Mouse (Mus musculus): ENCODE results near the gene Emc3.

The Emc3 gene

GRCm38 (mm10) chr6:113499346-113499745, 32.1 kb downstream of the Emc3 start:
- in situ Hi-C loops (cut with MboI; ENCODE audit: low sequenced_read_pairs): no loop called here

- in situ Hi-C loops (cut with MboI; ENCODE audit: low sequenced_read_pairs): no loop called here
Observed at GRCm38 (mm10) chr6:113495071-113495675, 36.3 kb downstream of the Emc3 start.

GRCm38 (mm10) chr6:113494258-113494788, 37.1 kb downstream of the Emc3 start:
- in situ Hi-C loops (cut with MboI; ENCODE audit: low sequenced_read_pairs): no loop called here

GRCm38 (mm10) chr6:113492101-113492864, 39.2 kb downstream of the Emc3 start:
- in situ Hi-C loops (cut with MboI; ENCODE audit: low sequenced_read_pairs): no loop called here

DNA sequence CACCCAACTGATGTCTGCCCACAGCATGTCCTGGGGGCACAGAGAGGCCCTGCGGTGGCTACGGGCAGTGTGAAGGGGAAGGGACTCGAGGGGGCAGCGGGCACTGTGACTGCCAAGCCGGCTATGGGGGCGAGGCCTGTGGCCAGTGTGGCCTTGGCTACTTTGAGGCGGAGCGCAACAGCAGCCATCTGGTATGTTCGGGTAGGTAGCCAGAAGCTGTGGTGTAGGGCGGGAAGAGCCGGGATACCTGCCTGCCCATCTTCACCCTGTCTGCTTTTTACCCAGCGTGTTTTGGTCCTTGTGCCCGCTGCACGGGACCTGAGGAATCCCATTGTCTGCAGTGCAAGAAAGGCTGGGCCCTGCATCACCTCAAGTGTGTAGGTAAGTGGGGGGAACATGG, 42.0 kb downstream of the Emc3 start:
- in situ Hi-C loops (cut with MboI; ENCODE audit: low sequenced_read_pairs): no loop called here

DNA sequence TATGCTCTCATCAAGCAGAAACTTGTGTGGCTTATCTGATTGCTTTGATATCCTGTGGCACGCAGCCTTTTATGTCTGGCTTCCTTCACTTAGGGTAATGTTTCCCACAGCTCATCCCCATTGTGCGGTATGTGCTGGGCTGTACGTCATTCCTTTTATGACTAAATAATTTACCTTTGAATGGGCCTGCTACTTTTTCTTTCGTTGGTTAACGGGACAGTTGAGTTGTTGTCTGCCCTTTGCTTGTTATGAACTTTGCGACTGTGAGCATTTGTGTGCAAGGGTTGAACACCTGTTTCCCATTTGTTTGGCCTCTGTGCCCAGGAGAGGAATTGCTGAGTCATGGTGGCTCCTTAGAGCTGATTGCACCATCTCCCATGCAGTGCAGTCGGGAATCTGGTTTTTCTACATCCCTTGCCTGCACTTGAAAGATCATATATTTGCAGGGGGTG, 44.3 kb downstream of the Emc3 start:
- in situ Hi-C loops (cut with MboI; ENCODE audit: low sequenced_read_pairs): no loop called here

GRCm38 (mm10) chr6:113483729-113484128, 47.7 kb downstream of the Emc3 start:
- in situ Hi-C loops (cut with MboI; ENCODE audit: low sequenced_read_pairs): no loop called here

GRCm38 (mm10) chr6:113483100-113483615, 48.3 kb downstream of the Emc3 start, which contains the start of gene Creld1:
Gene Creld1, plus strand, starts transcription at chr6:113483297.
- in situ Hi-C loops (cut with MboI; ENCODE audit: low sequenced_read_pairs): no loop called here

DNA sequence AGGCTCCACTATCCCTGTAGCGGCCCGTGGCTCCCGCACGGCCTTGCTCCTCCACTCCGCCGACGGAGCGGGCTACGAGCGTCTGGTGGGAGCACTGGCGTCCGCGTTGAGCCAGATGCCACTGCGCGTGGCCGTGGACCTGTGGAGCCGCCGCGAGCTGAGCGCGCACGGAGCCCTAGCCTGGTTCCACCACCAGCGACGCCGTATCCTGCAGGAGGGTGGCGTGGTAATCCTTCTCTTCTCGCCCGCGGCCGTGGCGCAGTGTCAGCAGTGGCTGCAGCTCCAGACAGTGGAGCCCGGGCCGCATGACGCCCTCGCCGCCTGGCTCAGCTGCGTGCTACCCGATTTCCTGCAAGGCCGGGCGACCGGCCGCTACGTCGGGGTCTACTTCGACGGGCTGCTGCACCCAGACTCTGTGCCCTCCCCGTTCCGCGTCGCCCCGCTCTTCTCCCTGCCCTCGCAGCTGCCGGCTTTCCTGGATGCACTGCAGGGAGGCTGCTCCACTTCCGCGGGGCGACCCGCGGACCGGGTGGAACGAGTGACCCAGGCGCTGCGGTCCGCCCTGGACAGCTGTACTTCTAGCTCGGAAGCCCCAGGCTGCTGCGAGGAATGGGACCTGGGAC, 48.9 kb downstream of the Emc3 start:
- in situ Hi-C loops (cut with MboI; ENCODE audit: low sequenced_read_pairs): no loop called here

DNA sequence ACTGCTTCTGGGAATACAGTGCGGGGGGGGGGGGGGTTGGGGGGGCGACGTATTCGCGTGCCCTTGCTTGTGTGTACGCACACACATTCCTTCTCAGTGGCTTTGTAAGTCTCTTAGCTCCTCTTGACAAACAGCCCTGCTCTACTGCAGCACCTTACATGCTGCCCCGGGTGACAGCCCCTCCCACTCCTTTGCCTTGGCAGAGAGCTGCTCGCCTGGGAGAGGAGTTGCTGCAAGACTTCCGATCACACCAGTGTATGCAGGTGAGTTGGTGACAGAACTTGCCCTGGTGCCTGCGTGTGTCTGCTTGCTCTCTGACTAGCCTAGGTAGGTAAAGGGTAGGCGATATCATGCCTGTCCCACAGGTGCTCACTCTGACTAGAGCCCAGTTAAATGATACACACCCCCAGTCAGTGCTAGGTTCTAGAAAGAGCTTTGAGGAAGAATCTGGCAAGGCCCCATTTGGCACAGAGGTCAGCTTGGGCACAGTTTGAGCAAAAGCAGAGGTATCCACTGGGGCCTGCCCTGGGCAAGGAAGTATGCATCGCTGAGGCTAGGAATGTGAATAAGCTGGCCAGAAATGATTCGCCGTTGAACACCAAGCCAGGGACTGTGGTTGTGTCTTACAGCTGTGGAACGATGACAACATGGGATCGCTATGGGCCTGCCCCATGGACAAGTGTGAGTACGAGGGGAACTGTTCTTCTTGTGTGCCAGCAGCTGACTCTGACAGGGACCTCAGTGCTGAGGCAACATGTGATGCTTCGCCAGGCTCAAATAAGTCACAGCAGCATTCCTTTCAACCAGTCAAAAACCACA, 50.7 kb downstream of the Emc3 start:
- in situ Hi-C loops (cut with MboI; ENCODE audit: low sequenced_read_pairs): no loop called here

DNA sequence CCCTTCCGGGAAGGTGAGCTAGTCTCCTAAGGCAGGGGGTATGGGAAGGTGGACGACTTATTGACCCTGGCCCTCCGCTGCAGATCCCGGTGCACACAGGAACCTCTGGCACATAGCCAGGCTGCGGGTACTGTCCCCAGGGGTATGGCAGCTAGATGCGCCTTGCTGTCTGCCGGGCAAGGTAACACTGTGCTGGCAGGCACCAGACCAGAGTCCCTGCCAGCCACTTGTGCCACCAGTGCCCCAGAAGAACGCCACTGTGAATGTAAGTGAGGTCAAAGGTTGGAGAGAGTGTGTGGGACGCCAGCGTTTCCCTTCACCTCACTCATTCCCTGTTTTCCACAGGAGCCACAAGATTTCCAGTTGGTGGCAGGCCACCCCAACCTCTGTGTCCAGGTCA, 52.5 kb downstream of the Emc3 start:
- in situ Hi-C loops (cut with MboI; ENCODE audit: low sequenced_read_pairs): no loop called here

DNA sequence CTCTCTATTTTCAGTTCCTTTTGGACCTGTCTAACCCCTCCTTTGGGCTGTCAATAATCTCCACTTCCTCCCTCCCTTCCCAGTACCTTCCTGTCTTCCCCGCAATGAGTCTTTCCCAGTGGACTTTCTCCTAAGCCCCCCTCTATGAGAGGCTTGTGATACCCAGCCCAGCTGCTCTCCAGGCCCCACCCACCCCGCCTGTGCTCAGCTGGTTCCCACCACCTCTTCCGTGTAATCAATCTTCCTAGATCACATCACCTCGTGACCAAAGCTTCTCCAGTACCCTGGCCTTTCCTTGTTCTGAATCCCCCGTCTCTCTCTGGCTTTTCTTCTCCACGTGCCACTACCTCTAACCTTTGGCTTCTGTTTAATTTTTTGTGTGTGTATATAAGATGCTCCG, 54.1 kb downstream of the Emc3 start:
- in situ Hi-C loops (cut with MboI; ENCODE audit: low sequenced_read_pairs): no loop called here

- in situ Hi-C loops (cut with MboI; ENCODE audit: low sequenced_read_pairs): no loop called here
Observed at GRCm38 (mm10) chr6:113473715-113474114, 57.7 kb downstream of the Emc3 start.

DNA sequence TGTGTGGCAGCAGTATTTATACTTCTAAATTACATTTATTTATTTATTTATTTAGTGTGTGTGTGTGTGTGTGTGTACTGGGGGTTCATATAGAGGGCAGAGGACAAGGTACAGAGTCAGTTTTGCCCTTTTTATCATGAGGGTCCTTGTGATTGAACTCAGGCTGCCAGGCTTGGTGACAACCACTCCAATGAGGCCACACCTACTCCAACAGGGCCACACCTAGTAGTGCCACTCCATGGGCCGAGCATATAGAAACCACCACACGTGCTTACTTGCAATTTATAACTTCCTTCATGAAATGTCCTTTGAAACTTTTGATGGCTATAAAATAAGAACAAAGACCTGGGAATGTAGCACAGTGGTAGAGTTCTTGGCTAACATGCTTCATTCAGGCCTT, 58.2 kb downstream of the Emc3 start:
- in situ Hi-C loops (cut with MboI; ENCODE audit: low sequenced_read_pairs): no loop called here

GRCm38 (mm10) chr6:113472061-113472460, 59.4 kb downstream of the Emc3 start:
- in situ Hi-C loops (cut with MboI; ENCODE audit: low sequenced_read_pairs): no loop called here

DNA sequence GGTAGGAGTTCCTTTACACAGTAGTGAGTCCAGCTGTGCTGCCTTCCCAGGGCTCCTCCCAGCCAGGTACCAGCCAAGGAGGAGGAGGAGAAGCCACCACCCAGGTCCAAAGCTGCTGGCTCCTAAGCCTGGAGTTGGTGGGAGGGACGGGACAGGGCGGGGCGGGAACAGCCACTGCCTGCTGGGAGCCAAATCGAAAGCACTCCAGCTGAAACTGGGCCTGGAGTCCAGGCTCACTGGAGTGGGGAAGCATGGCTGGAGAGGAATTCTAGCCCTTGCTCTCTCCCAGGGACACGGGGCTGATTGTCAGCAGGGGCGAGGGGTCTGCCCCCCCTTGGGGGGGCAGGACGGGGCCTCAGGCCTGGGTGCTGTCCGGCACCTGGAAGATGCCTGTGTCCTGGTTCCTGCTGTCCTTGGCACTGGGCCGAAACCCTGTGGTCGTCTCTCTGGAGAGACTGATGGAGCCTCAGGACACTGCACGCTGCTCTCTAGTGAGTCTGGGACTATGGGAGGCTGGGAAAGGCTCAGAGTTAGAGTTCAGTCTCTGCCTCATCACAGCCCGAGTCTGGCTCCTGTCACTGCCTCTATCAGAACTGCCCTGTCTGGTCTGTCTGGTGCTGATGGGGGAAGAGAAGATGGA, 60.0 kb downstream of the Emc3 start, which contains the start of gene Il17rc:
Gene Il17rc, plus strand, starts transcription at position 131 of the 640 bp plus-strand sequence.
- in situ Hi-C loops (cut with MboI; ENCODE audit: low sequenced_read_pairs): no loop called here

GRCm38 (mm10) chr6:113469432-113469831, 62.0 kb downstream of the Emc3 start:
- in situ Hi-C loops (cut with MboI; ENCODE audit: low sequenced_read_pairs): no loop called here

DNA sequence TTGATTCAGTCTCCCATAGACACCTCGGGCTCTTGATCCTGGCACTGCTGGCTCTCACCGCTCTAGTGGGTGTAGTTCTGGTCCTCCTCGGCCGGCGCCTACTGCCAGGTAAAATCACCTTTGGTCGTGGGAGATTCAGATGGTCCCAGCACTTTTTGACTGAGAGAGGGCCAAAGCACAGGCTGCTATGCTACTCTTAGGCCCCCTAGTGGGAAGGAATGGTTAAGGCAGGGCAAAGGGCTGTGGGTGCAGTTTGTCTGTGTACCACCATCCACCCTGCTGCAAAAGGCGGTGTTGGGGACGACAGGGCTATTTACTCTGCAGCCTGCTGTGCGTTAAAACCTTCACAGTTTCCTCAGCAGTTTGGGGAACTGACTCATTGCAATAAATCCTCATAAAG, 62.4 kb downstream of the Emc3 start:
- in situ Hi-C loops (cut with MboI; ENCODE audit: low sequenced_read_pairs): no loop called here

DNA sequence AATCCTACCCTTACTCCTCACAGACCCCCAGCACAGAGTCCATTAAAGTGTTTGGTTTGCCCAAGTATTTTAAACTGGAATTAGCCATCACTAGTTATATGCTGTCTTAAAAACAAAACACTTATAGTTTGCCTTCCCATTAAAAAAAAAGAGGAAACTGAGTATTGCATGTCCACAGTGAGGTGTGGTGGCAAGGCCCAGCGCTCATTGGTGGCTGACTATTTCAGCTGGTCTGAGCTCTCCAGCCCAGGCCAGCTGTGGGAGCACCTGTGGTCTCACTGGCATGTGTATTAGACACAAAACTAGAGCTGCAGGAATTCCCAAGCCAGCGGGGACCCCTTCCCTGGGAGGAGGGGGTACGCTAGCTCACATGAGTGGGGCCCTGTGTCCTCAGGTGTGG, 62.9 kb downstream of the Emc3 start:
- in situ Hi-C loops (cut with MboI; ENCODE audit: low sequenced_read_pairs): no loop called here

DNA sequence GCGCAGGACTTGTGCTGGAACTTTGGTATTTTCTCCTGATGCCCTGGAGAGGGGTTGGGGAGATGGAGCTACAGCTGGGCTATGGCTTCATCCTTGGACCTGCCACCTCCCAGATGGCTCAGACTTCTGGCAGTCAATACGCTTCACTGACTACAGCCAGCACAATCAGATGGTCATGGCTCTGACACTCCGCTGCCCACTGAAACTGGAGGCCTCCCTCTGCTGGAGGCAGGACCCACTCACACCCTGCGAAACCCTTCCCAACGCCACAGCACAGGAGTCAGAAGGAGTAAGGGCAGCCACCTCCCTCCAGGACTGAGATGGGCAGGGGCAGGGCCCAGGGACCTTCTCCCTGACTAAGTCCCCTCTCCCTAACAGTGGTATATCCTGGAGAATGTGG, 65.8 kb downstream of the Emc3 start:
- in situ Hi-C loops (cut with MboI; ENCODE audit: low sequenced_read_pairs): no loop called here
